Mouse (Mus musculus): Measurements from ENCODE around the gene Tiam2.

- TF ChIP-seq POLR2A (IDR thresholded peaks at IDR 0.05; ENCODE audit: insufficient read depth, low read length) (no peak), EP300 (IDR thresholded peaks at IDR 0.05; ENCODE audit: insufficient read depth, low read depth, low read length) (no peak), CTCF (IDR thresholded peaks at IDR 0.05; ENCODE audit: low read depth, low read length) (no peak)
These were observed 107.3 kb downstream of the Tiam2 start for GRCm38 (mm10) chr17:3433521-3434271.
